In genomic region chr3:105227551-105227950, GRCm38 (mm10) we compare ENCODE assay signal across 14 mouse cellular contexts.
A peak's percentile ranks its signal among the peaks of the same experiment; 100 is the strongest.
DNase-seq lines count a peak whose midpoint lies in the region.
"Had no signal": no experiment of that assay in that cellular context is flagged by ENCODE, and none has a peak within 500 bp of the region (broad histone marks: within the 10 kb centered on the region; RNA-seq: fewer than 3 reads in every experiment).

No protein-coding gene starts in this region.

- DNase-seq in 3T3-L1 (ENCODE audit: low read depth, low spot score) = peak; percentile 74
- DNase-seq in Muller cell, postnatal 12 days (ENCODE audit: inconsistent ontology term) = peak; percentile 16
- DNase-seq in brain, adult 2 months (ENCODE audit: low read depth, low spot score) = peak; percentile 33
- no peak for DNase-seq in thymus, postnatal 25 days
- DNase-seq in heart, adult 9 months (ENCODE audit: low spot score in 2 of 2) = no peak
- DNase-seq: adrenal gland, adult 8-10 months; adrenal gland, postnatal 14 days; B cell, adult 2 months; cerebellum, adult 11-12 months; cerebellum, adult 2 months; cerebellum, adult 9-10 months; cerebellum, postnatal 10 days; cerebellum, postnatal 25 days; forebrain, postnatal 0 days had no signal

Comparison
In these comparisons a context has a peak if more than half of its experiments do, and no peak if none do; other contexts are left out.
1. DNase-seq: peak in 3T3-L1 (single experiment), Muller cell, postnatal 12 days (single experiment) and brain, adult 2 months (single experiment); none in thymus, postnatal 25 days (single experiment) and heart, adult 9 months (0 of 2).